Mouse (Mus musculus) spleen, adult 2 months (tissue): ENCODE results near the gene Ccdc28a.

ENCODE experiments used
- CTCF ChIP-seq: fragments of 200-500 bp; IDR thresholded peaks from 2 replicates; pipeline ENCODE4 v1.5.1; 2011; ENCODE audit warnings: mild to moderate bottlenecking, inconsistent platforms; ENCODE audit not compliant: insufficient read depth, insufficient read length, insufficient replicate concordance; ENCODE audit errors: extremely low read depth
- POLR2A ChIP-seq: fragments of 200-500 bp; IDR thresholded peaks from 2 replicates; pipeline ENCODE4 v1.6.1; 2011; ENCODE audit warnings: low read depth, low read length, inconsistent platforms

- no peak for TF ChIP-seq CTCF
- no peak for TF ChIP-seq POLR2A
Observed at GRCm38 (mm10) chr10:18214124-18214523, 20.7 kb downstream of the Ccdc28a start.
